ENCODE assay signal across 8 mouse cellular contexts in the genomic region with DNA sequence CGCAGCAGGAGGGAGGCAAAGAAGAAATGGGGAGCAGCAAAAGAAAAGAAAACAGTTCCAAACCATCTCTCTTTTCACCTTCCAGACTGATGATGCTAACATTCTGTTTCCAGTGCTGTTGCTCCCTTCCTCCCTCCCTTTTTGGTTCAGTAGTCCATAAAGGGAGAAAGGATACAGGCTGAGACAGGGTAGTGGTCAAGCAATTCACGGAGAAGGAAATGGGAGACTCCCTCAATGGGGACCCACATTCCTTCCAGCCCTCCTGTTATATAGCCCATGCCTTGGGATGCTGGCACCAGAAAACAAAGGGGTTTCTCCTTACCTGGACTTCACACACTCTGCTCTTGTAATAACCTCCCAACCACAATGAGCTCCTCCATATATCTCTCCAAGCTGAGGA. TPM values are rescaled to one million over a fixed set of nuclear protein-coding genes. Genes with fewer than 3 reads are reported as not detected.
DNase-seq lines count a peak whose midpoint lies in the region; ATAC-seq lines count a peak whose summit lies in the region.

No protein-coding gene starts in this region.

- H3K4me2 ChIP-seq in lung, embryonic 15.5 days: peak overlapping the region; percentile 79
- peak overlapping the region; percentile 64 for H3K4me2 ChIP-seq in forebrain, embryonic 13.5 days
- peak overlapping the region; percentile 59 for H3K4me2 ChIP-seq in limb, embryonic 11.5 days (ENCODE audit: low read depth, severe bottlenecking)
- peak overlapping the region; percentile 55 for H3K4me2 ChIP-seq in neural tube, embryonic 14.5 days (ENCODE audit: low read depth, low read length)

- 33% methylated on average over 1 of the region's 2 CpGs for WGBS in lung, embryonic 15.5 days
- 23% methylated on average over 2 of the region's 2 CpGs for WGBS in forebrain, embryonic 13.5 days
- WGBS in limb, embryonic 11.5 days: 16% methylated on average over 2 of the region's 2 CpGs
- 29% methylated on average over 2 of the region's 2 CpGs for WGBS in neural tube, embryonic 14.5 days

- H3K27ac ChIP-seq in lung, embryonic 15.5 days: no peak overlapping the region
- H3K27ac ChIP-seq in forebrain, embryonic 13.5 days: peak overlapping the region; percentile 87
- 0 out of 2 replicates have a peak overlapping the region, but pooled peaks have one; percentile 36 for H3K27ac ChIP-seq in limb, embryonic 11.5 days (replicated peaks; ENCODE audit: low read depth, low read length)
- peak overlapping the region; percentile 58 for H3K27ac ChIP-seq in neural tube, embryonic 14.5 days (ENCODE audit: low read depth, low read length)

- intact Hi-C loops in left cerebral cortex, postnatal 10 days (cut with DNase I): no loop called here

- H3K4me3 ChIP-seq in lung, embryonic 15.5 days: peak overlapping the region; percentile 52
- H3K4me3 ChIP-seq in forebrain, embryonic 13.5 days: peak overlapping the region; percentile 56
- peak overlapping the region; percentile 40 for H3K4me3 ChIP-seq in limb, embryonic 11.5 days (ENCODE audit: low read depth, low read length)
- peak overlapping the region; percentile 36 for H3K4me3 ChIP-seq in neural tube, embryonic 14.5 days (ENCODE audit: low read depth, low read length)

- H3K27me3 ChIP-seq in lung, embryonic 15.5 days: no peaks in the 10 kb centered on the region
- H3K27me3 ChIP-seq in forebrain, embryonic 13.5 days: 0 out of 2 replicates have a peak, but pooled peaks cover 3% of the 10 kb centered on the region
- H3K27me3 ChIP-seq in limb, embryonic 11.5 days (ENCODE audit: control insufficient read depth, insufficient read depth, low read length): 0 out of 2 replicates have a peak, but pooled peaks cover 12% of the 10 kb centered on the region
- no peaks in the 10 kb centered on the region for H3K27me3 ChIP-seq in neural tube, embryonic 14.5 days (ENCODE audit: control insufficient read depth, insufficient read depth, low read length)

- DNase-seq in lung, postnatal 4 days: no peak
- DNase-seq in limb, embryonic 11.5 days (ENCODE audit: low spot score): no peak
- DNase-seq in left cerebral cortex, postnatal 10 days (ENCODE audit: extremely low spot score in 1 of 2, low spot score in 2 of 2): no peak
- DNase-seq in frontal cortex, adult 2 months (ENCODE audit: extremely low spot score in 1 of 2, low spot score in 1 of 2): no peak
- DNase-seq in right cerebral cortex, postnatal 14 days: no peak

- peaks cover 5% of the 10 kb centered on the region; the same call in 1 of the 2 replicates for H3K4me1 ChIP-seq in lung, embryonic 15.5 days
- H3K4me1 ChIP-seq in forebrain, embryonic 13.5 days: peaks cover 42% of the 10 kb centered on the region
- no peaks in the 10 kb centered on the region for H3K4me1 ChIP-seq in limb, embryonic 11.5 days (ENCODE audit: control insufficient read depth, insufficient read depth, low read length)
- H3K4me1 ChIP-seq in neural tube, embryonic 14.5 days (ENCODE audit: control insufficient read depth, insufficient read depth, low read length): no peaks in the 10 kb centered on the region

- ATAC-seq in lung, embryonic 15.5 days (ENCODE audit: borderline replicate concordance, extremely low read depth, low FRiP score, low TSS enrichment): no peak; the same call in 1 of the 2 replicates
- ATAC-seq in forebrain, embryonic 13.5 days: peak; percentile 52
- ATAC-seq in limb, embryonic 11.5 days (ENCODE audit: insufficient number of reproducible peaks, low FRiP score, low TSS enrichment, low read depth): 0 out of 2 replicates have a peak, but pooled peaks have one; percentile 26
- peak; percentile 29 for ATAC-seq in neural tube, embryonic 14.5 days (ENCODE audit: low read depth)

- H3K9ac ChIP-seq in lung, embryonic 15.5 days: no peak overlapping the region; the same call in 1 of the 2 replicates
- H3K9ac ChIP-seq in forebrain, embryonic 13.5 days: peak overlapping the region; percentile 50; the same call in 1 of the 2 replicates
- 0 out of 2 replicates have a peak overlapping the region, but pooled peaks have one; percentile 17 for H3K9ac ChIP-seq in limb, embryonic 11.5 days (ENCODE audit: low read length)
- H3K9ac ChIP-seq in neural tube, embryonic 14.5 days (replicated peaks; ENCODE audit: low read depth, low read length): peak overlapping the region; percentile 47; the same call in 1 of the 2 replicates

- no peaks in the 10 kb centered on the region for H3K36me3 ChIP-seq in lung, embryonic 15.5 days
- H3K36me3 ChIP-seq in forebrain, embryonic 13.5 days (ENCODE audit: poor library complexity, severe bottlenecking): no peaks in the 10 kb centered on the region
- H3K36me3 ChIP-seq in limb, embryonic 11.5 days (ENCODE audit: control insufficient read depth, insufficient read depth, low read length): no peaks in the 10 kb centered on the region
- no peaks in the 10 kb centered on the region for H3K36me3 ChIP-seq in neural tube, embryonic 14.5 days (ENCODE audit: control insufficient read depth, insufficient read depth, low read length)

- no peaks in the 10 kb centered on the region for H3K9me3 ChIP-seq in lung, embryonic 15.5 days
- H3K9me3 ChIP-seq in forebrain, embryonic 13.5 days (replicated peaks): no peaks in the 10 kb centered on the region
- H3K9me3 ChIP-seq in limb, embryonic 11.5 days (ENCODE audit: control insufficient read depth, low read length): no peaks in the 10 kb centered on the region
- H3K9me3 ChIP-seq in neural tube, embryonic 14.5 days (ENCODE audit: control insufficient read depth, low read length): no peaks in the 10 kb centered on the region

RNA-seq across cellular contexts. Expression of gene Rtl5, which starts 0.4 kb away (rescaled TPM):
- polyA plus RNA-seq in lung, embryonic 15.5 days (2015; fragmentation: Nextera tagmentation; extraction: Ambion mirVana): 2.0 and 2.3 TPM in 2 replicates
- 9.4 and 10.3 TPM in 2 replicates for polyA plus RNA-seq in forebrain, embryonic 13.5 days (2015; fragmentation: Nextera tagmentation; extraction: Ambion mirVana)
- 1.6 and 4.0 TPM in 2 replicates for polyA plus RNA-seq in limb, embryonic 11.5 days (2014; fragmentation: Nextera tagmentation; extraction: Ambion mirVana)
- polyA plus RNA-seq in neural tube, embryonic 14.5 days (2014; fragmentation: Nextera tagmentation; extraction: Ambion mirVana): 3.3 and 3.9 TPM in 2 replicates
- total RNA-seq in left cerebral cortex, postnatal 10 days (2021): 10 to 100 TPM in 1 of 2 experiments, 1 to 10 TPM in 1; 9.6 to 13.9 TPM
- polyA plus RNA-seq in frontal cortex, adult 2 months (2012; rRNA removed): 24.8 and 27.3 TPM in 2 replicates

RNA-seq across cellular contexts. Expression of gene Pin4, which starts 47.7 kb away (rescaled TPM):
- 59.6 and 64.8 TPM in 2 replicates for polyA plus RNA-seq in lung, embryonic 15.5 days (2015; fragmentation: Nextera tagmentation; extraction: Ambion mirVana)
- polyA plus RNA-seq in forebrain, embryonic 13.5 days (2015; fragmentation: Nextera tagmentation; extraction: Ambion mirVana): 70.5 and 86.0 TPM in 2 replicates
- 71.6 and 82.4 TPM in 2 replicates for polyA plus RNA-seq in limb, embryonic 11.5 days (2014; fragmentation: Nextera tagmentation; extraction: Ambion mirVana)
- polyA plus RNA-seq in neural tube, embryonic 14.5 days (2014; fragmentation: Nextera tagmentation; extraction: Ambion mirVana): 65.6 and 71.6 TPM in 2 replicates
- 10 to 100 TPM; 18.4 to 33.5 TPM for total RNA-seq in left cerebral cortex, postnatal 10 days (2021)
- 69.2 and 71.1 TPM in 2 replicates for polyA plus RNA-seq in frontal cortex, adult 2 months (2012; rRNA removed)
